Mouse (Mus musculus) gastrocnemius, postnatal 14 days (tissue): ENCODE data around the gene Zfp697. TPM values are rescaled to one million over a fixed set of nuclear protein-coding genes. Genes with fewer than 3 reads are reported as not detected.

Experiments used
- DNase-seq: peaks from one replicate; pipeline ENCODE4 v3.0.0; 2021; ENCODE audit warnings: mixed read lengths
- intact Hi-C: fragments of 180-260 bp; cut with DNase I; formaldehyde crosslinking; loops from one replicate; pipeline ENCODE4 v1.15.1; 2025; ENCODE audit warnings: low total_unique reads
- total RNA-seq, 2 experiments: library from RNA; stranded (reverse); gene quantifications; 2 replicates each; pipeline ENCODE4 v1.2.3; 2021

Zfp697 gene
- total RNA-seq, 2 experiments from 2014 or later: 1.2 to 1.3 TPM

DNA sequence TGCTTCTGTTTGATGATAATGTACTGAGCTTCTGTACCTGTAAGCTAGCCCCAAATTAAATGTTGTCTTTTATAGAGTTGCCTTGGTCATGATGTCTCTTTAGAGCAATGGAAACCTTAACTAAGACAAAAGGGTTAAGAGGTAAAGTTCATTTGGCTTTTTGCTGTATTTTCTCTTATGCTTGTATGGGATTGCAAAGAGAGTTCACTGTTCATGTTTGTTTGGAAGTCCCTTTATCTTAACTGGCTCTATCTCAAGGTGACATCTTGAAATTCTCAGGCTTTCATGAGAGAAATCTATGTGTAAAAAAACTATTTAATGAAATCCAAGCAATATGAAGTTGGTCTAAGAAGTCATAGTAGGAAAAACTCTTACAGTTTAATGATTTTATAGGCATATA lies 398.7 kb downstream of the Zfp697 start:
- DNase-seq: no peak
- intact Hi-C loops: no loop called here

DNA sequence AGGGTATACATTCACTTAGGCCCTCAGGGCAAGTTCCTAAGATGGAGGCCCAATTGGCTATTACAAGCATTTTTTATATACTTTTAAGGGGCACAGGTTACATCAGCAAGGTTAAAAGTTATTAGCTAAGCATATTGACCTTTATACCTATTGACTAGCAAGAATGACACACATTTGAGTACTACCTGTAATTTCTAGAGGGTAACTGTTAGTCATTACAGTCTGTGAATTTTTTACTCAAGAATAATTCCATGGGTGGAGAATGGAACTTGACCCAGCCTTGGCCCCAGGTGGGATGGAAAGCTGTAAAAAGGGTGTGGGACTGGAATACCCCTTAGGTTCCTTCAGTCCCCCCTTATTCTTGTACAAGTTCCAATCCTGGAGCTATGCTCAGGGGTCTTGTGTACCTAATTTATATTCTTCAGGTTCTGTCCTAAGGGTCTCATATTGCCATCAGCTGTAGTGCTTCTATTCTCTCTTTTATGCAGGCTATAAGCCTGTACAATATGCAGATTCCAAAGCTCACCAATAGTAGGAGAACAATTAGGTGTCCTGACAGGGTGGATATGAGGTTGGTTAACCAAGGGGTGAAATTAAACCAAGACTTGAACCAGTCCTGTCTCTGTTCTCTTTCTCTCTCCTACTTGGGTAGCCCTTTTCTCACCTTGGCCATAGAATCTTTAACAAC lies 400.1 kb downstream of the Zfp697 start:
- intact Hi-C loops: no loop called here
- no peak for DNase-seq

GRCm38 (mm10) chr3:98786551-98786950 lies 404.3 kb downstream of the Zfp697 start:
- DNase-seq: no peak
- intact Hi-C loops: no loop called here

Other genes starting within 250 kb of the Zfp697 start
- gene Adam30, start 221.8 kb upstream of the Zfp697 start, total RNA-seq: not detected
- not detected for gene Reg4, start 160.3 kb upstream of the Zfp697 start, total RNA-seq
- 1 to 10 TPM; 2.1 to 2.3 TPM for gene Hmgcs2, start 102.0 kb upstream of the Zfp697 start, total RNA-seq
- gene Phgdh, start 42.5 kb upstream of the Zfp697 start, total RNA-seq: 1 to 10 TPM; 5.7 to 7.0 TPM
- gene Gm4450, start 74.7 kb downstream of the Zfp697 start, total RNA-seq: not detected
- gene Hsd3b4, start 128.1 kb downstream of the Zfp697 start, total RNA-seq: not detected
- gene Gm10681, start 206.3 kb downstream of the Zfp697 start, total RNA-seq: not detected
- not detected for gene Hsd3b5, start 247.8 kb downstream of the Zfp697 start, total RNA-seq